Mouse (Mus musculus): ENCODE data around the gene Disp1. TPM values are rescaled to one million over a fixed set of nuclear protein-coding genes. Genes with fewer than 3 reads are reported as not detected.

Gene Disp1
- polyA plus RNA-seq, 1 experiment, result 17.0 TPM

DNA sequence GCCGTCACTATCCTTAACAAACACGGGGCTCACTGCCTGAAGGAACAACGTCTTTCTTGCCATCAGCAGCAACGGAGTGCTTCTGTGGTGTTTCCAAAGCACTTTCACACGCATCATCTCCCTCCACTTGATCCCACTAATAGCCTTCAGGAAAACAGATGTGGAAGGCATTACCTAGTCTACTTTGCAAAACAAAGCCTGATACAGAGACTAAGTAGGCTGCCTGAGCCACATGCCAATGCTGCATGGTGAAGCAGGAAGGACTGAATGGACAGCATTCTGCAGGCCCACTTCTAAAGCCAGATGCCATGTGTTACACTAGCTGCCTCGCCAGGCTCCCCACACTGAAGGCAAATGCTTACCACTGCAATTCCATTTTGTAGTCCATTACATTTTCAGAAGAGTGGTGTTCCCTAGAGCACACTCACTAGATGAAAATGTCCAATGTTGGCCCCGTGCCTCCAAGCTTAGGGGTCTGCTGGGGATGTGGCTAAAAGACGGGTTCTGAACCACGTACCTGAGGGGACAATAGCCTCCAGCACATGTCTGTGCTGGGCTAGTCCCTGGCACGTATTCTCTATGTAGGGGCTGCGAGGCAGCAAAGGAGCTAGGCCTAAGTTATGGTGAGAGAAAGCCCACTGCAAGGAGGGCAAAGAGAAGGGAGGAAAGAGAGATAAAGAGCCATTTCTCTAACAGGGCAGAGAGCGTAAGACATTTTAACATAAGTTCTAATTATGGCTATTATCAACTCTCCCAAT lies 80.6 kb downstream of the Disp1 start:
- no peak for TF ChIP-seq FOSL1 (IDR thresholded peaks at IDR 0.05; ENCODE audit: insufficient read depth, low read length, poor library complexity, severe bottlenecking)
- no peak for TF ChIP-seq CTCF (IDR thresholded peaks at IDR 0.05; ENCODE audit: control insufficient read depth, insufficient read depth, insufficient read length)
- TF ChIP-seq USF1 (IDR thresholded peaks at IDR 0.05; ENCODE audit: low read depth), result no peak
- TF ChIP-seq MAX (IDR thresholded peaks at IDR 0.05), result no peak
- H3K36me3 ChIP-seq (ENCODE audit: control insufficient read depth, insufficient read depth), result peaks cover 2% of the 10 kb centered on the region
- peaks cover 61% of the 10 kb centered on the region for H3K79me3 ChIP-seq (ENCODE audit: low read depth)
- H3K27me3 ChIP-seq (ENCODE audit: control insufficient read depth, insufficient read depth, insufficient read length), result no peaks in the 10 kb centered on the region
- H3K79me2 ChIP-seq (ENCODE audit: control insufficient read depth, insufficient read depth), result peaks cover 89% of the 10 kb centered on the region
- no peak overlapping the region for H3K4me3 ChIP-seq (ENCODE audit: insufficient read depth, poor library complexity, severe bottlenecking)
- H3ac ChIP-seq (ENCODE audit: control insufficient read depth, insufficient read length, low read depth), result no peak overlapping the region

DNA sequence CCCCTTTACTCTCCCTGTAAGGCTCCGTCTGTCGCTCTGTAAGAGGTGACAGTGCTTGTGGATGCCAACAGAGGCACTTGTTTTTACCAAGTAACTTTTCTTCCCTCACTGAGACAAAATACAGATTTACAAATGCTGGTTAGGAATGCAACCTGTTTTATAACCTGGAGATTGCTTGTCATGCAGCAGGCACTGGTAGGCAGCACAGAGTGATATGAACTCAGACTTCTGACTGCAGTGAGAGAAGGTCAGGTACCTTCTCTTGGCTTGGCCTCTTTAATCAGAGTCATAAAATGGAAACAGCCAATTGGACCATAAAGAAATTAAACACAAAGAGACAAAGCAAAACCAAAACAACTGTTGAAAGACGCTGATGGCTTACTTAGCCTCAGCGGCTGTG lies 83.2 kb downstream of the Disp1 start:
- H3K27me3 ChIP-seq (ENCODE audit: control insufficient read depth, insufficient read depth, insufficient read length), result no peaks in the 10 kb centered on the region
- peaks cover 18% of the 10 kb centered on the region for H3K36me3 ChIP-seq (ENCODE audit: control insufficient read depth, insufficient read depth)
- H3K4me3 ChIP-seq (ENCODE audit: insufficient read depth, poor library complexity, severe bottlenecking), result no peak overlapping the region
- peaks cover 48% of the 10 kb centered on the region for H3K79me3 ChIP-seq (ENCODE audit: low read depth)
- no peak overlapping the region for H3ac ChIP-seq (ENCODE audit: control insufficient read depth, insufficient read length, low read depth)
- TF ChIP-seq MAX (IDR thresholded peaks at IDR 0.05) (no peak), MYOD1 (IDR thresholded peaks at IDR 0.05; ENCODE audit: control insufficient read depth, insufficient read length, low read depth) (no peak), CTCF (IDR thresholded peaks at IDR 0.05; ENCODE audit: control insufficient read depth, insufficient read depth, insufficient read length) (no peak), FOSL1 (IDR thresholded peaks at IDR 0.05; ENCODE audit: insufficient read depth, low read length, poor library complexity, severe bottlenecking) (no peak), USF1 (IDR thresholded peaks at IDR 0.05; ENCODE audit: low read depth) (no peak), MYOG (IDR thresholded peaks at IDR 0.05; ENCODE audit: control insufficient read depth, extremely low read depth, insufficient read length) (no peak), CEBPB (IDR thresholded peaks at IDR 0.05; ENCODE audit: low read depth) (no peak)
- H3K79me2 ChIP-seq (ENCODE audit: control insufficient read depth, insufficient read depth), result peaks cover 98% of the 10 kb centered on the region

DNA sequence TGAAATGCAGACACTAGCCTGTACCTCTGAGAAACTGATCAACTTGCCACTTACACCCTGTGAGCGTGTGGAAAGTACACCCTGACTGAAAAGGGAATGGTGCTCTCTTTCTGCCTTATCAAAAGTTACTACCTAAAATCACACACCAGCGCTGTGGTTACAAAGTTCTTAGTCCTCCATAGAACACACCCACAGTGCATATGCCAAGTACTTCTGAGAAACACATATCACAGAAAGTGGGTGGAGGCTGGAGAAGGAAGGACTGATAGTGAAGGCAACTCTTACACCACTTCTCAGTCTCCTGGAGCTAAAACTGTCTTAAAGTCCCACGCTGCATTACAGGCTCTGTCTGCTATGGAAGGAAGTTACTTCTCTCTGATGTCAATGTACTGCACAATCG lies 86.9 kb downstream of the Disp1 start:
- H3K79me2 ChIP-seq (ENCODE audit: control insufficient read depth, insufficient read depth), result peaks cover 98% of the 10 kb centered on the region
- peaks cover 44% of the 10 kb centered on the region for H3K79me3 ChIP-seq (ENCODE audit: low read depth)
- no peak overlapping the region for H3ac ChIP-seq (ENCODE audit: control insufficient read depth, insufficient read length, low read depth)
- H3K36me3 ChIP-seq (ENCODE audit: control insufficient read depth, insufficient read depth), result peaks cover 29% of the 10 kb centered on the region
- H3K4me3 ChIP-seq (ENCODE audit: insufficient read depth, poor library complexity, severe bottlenecking), result no peak overlapping the region
- no peaks in the 10 kb centered on the region for H3K27me3 ChIP-seq (ENCODE audit: control insufficient read depth, insufficient read depth, insufficient read length)
- TF ChIP-seq CEBPB (IDR thresholded peaks at IDR 0.05; ENCODE audit: low read depth) (no peak), FOSL1 (IDR thresholded peaks at IDR 0.05; ENCODE audit: insufficient read depth, low read length, poor library complexity, severe bottlenecking) (no peak), USF1 (IDR thresholded peaks at IDR 0.05; ENCODE audit: low read depth) (no peak), CTCF (IDR thresholded peaks at IDR 0.05; ENCODE audit: control insufficient read depth, insufficient read depth, insufficient read length) (no peak), MAX (IDR thresholded peaks at IDR 0.05) (no peak), MYOG (IDR thresholded peaks at IDR 0.05; ENCODE audit: control insufficient read depth, extremely low read depth, insufficient read length) (no peak), MYOD1 (IDR thresholded peaks at IDR 0.05; ENCODE audit: control insufficient read depth, insufficient read length, low read depth) (no peak)

DNA sequence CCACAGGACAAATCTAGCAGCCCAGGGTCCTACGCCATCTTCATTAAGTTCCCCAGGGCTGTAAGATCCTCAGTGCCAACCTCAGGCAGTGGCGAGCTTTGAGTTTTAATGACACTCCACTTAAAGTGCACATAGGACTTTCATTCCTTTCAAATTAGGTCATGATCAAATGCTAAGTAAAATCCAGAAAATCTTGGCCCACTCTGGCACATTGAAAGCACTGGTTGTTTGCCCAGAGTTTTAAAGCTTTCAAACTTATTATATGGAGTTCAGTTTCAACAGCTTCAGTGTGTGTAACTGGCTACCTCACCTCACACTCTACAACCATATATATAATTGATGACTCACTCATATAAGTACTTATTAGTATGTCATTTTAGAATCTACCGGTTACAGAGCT lies 87.9 kb downstream of the Disp1 start:
- Histone ChIP-seq H3ac (ENCODE audit: control insufficient read depth, insufficient read length, low read depth) (no peak overlapping the region), H3K4me3 (ENCODE audit: insufficient read depth, poor library complexity, severe bottlenecking) (no peak overlapping the region), H3K79me3 (ENCODE audit: low read depth) (peaks cover 45% of the 10 kb centered on the region), H3K36me3 (ENCODE audit: control insufficient read depth, insufficient read depth) (peaks cover 29% of the 10 kb centered on the region), H3K27me3 (ENCODE audit: control insufficient read depth, insufficient read depth, insufficient read length) (no peaks in the 10 kb centered on the region), H3K79me2 (ENCODE audit: control insufficient read depth, insufficient read depth) (peaks cover 98% of the 10 kb centered on the region)
- TF ChIP-seq MAX (IDR thresholded peaks at IDR 0.05), result no peak
- no peak for TF ChIP-seq MYOG (IDR thresholded peaks at IDR 0.05; ENCODE audit: control insufficient read depth, extremely low read depth, insufficient read length)
- TF ChIP-seq MYOD1 (IDR thresholded peaks at IDR 0.05; ENCODE audit: control insufficient read depth, insufficient read length, low read depth), result no peak
- no peak for TF ChIP-seq CTCF (IDR thresholded peaks at IDR 0.05; ENCODE audit: control insufficient read depth, insufficient read depth, insufficient read length)
- no peak for TF ChIP-seq FOSL1 (IDR thresholded peaks at IDR 0.05; ENCODE audit: insufficient read depth, low read length, poor library complexity, severe bottlenecking)
- TF ChIP-seq USF1 (IDR thresholded peaks at IDR 0.05; ENCODE audit: low read depth), result no peak
- no peak for TF ChIP-seq CEBPB (IDR thresholded peaks at IDR 0.05; ENCODE audit: low read depth)

DNA sequence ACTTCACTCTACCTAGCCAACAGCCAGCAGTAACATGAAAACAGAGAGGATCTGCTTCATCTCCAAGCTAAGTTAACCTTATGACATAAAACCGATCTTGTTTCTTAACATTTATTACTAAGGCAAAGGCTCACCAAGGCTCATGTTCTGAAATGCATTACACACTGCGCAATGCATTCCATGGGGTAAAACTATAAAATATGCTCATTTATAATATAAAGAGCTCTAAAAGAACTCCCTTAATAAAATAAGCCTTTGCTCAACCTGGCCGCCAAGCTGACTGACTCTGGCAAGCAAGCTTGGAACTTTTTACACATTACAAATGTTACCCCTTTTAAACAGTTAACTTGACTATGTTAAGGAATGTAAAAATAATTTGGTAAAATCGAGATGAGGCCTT lies 94.1 kb downstream of the Disp1 start:
- Histone ChIP-seq H3K36me3 (ENCODE audit: control insufficient read depth, insufficient read depth) (peaks cover 2% of the 10 kb centered on the region), H3K79me2 (ENCODE audit: control insufficient read depth, insufficient read depth) (peaks cover 99% of the 10 kb centered on the region), H3K79me3 (ENCODE audit: low read depth) (peaks cover 63% of the 10 kb centered on the region), H3ac (ENCODE audit: control insufficient read depth, insufficient read length, low read depth) (no peak overlapping the region), H3K27me3 (ENCODE audit: control insufficient read depth, insufficient read depth, insufficient read length) (no peaks in the 10 kb centered on the region), H3K4me3 (ENCODE audit: insufficient read depth, poor library complexity, severe bottlenecking) (no peak overlapping the region)
- TF ChIP-seq MYOD1 (IDR thresholded peaks at IDR 0.05; ENCODE audit: control insufficient read depth, insufficient read length, low read depth), result no peak
- TF ChIP-seq CTCF (IDR thresholded peaks at IDR 0.05; ENCODE audit: control insufficient read depth, insufficient read depth, insufficient read length), result no peak
- TF ChIP-seq FOSL1 (IDR thresholded peaks at IDR 0.05; ENCODE audit: insufficient read depth, low read length, poor library complexity, severe bottlenecking), result no peak
- TF ChIP-seq MYOG (IDR thresholded peaks at IDR 0.05; ENCODE audit: control insufficient read depth, extremely low read depth, insufficient read length), result no peak
- no peak for TF ChIP-seq CEBPB (IDR thresholded peaks at IDR 0.05; ENCODE audit: low read depth)
- TF ChIP-seq USF1 (IDR thresholded peaks at IDR 0.05; ENCODE audit: low read depth), result no peak
- TF ChIP-seq MAX (IDR thresholded peaks at IDR 0.05), result no peak

Data from C2C12 (cell line).